ENCODE assay signal across 15 mouse cellular contexts in the genomic region with DNA sequence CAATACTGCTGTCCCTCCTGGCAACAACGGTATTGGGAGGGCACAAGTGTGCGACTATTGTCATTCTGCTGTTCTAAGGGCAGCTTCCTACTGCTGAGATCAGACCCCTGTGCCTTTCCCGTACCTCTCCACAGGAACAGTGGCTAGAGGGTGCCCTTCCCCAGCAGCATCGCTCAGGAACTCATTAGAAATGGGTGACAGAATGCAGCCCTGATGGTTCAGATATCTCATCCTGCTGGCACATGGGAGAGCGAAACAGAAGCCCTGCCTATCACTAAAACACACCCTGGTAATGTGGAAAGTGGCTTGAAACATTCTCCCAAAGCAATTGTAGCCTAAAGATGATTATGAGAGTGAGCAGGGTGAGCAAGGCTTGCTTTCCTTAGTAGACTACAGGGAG. TPM values are rescaled to one million over a fixed set of nuclear protein-coding genes. Genes with fewer than 3 reads are reported as not detected.
A peak's percentile ranks its signal among the peaks of the same experiment; 100 is the strongest.
DNase-seq lines count a peak whose midpoint lies in the region; ATAC-seq and TF ChIP-seq lines count a peak whose summit lies in the region.
"Had no signal": no experiment of that assay in that cellular context is flagged by ENCODE, and none has a peak within 500 bp of the region (broad histone marks: within the 10 kb centered on the region; RNA-seq: fewer than 3 reads in every experiment).

No protein-coding gene starts in this region.

- no peaks in the 10 kb centered on the region for H3K9me3 ChIP-seq in hindbrain, embryonic 12.5 days (replicated peaks)
- no peaks in the 10 kb centered on the region for H3K9me3 ChIP-seq in hindbrain, postnatal 0 days (ENCODE audit: low read length)
- no peaks in the 10 kb centered on the region for H3K9me3 ChIP-seq in midbrain, embryonic 12.5 days
- no peaks in the 10 kb centered on the region for H3K9me3 ChIP-seq in midbrain, embryonic 16.5 days (replicated peaks; ENCODE audit: control insufficient read depth, low read length, poor library complexity, severe bottlenecking)
- H3K9me3 ChIP-seq: embryonic facial prominence, embryonic 13.5 days had no signal

- H3K27ac ChIP-seq in gastrocnemius, adult 2 months: peak overlapping the region; percentile 84
- peak overlapping the region; percentile 40; the same call in 1 of the 2 replicates for H3K27ac ChIP-seq in hindbrain, embryonic 12.5 days
- no peak overlapping the region for H3K27ac ChIP-seq in hindbrain, postnatal 0 days
- no peak overlapping the region for H3K27ac ChIP-seq in midbrain, embryonic 12.5 days (replicated peaks)
- no peak overlapping the region for H3K27ac ChIP-seq in midbrain, embryonic 16.5 days (ENCODE audit: low read length)
- H3K27ac ChIP-seq: embryonic facial prominence, embryonic 13.5 days had no signal

- 76% methylated on average over 5 of the region's 5 CpGs for WGBS in hindbrain, embryonic 12.5 days
- WGBS in hindbrain, postnatal 0 days: 62% methylated on average over 5 of the region's 5 CpGs
- 89% methylated on average over 5 of the region's 5 CpGs for WGBS in midbrain, embryonic 12.5 days
- WGBS in midbrain, embryonic 16.5 days: 79% methylated on average over 5 of the region's 5 CpGs

- peaks cover 28% of the 10 kb centered on the region for H3K4me1 ChIP-seq in hindbrain, embryonic 12.5 days
- H3K4me1 ChIP-seq in hindbrain, postnatal 0 days (ENCODE audit: insufficient read depth, low read length): peaks cover 11% of the 10 kb centered on the region; the same call in 1 of the 2 replicates
- peaks cover 8% of the 10 kb centered on the region for H3K4me1 ChIP-seq in midbrain, embryonic 12.5 days
- H3K4me1 ChIP-seq in midbrain, embryonic 16.5 days (ENCODE audit: control insufficient read depth, insufficient read depth, low read length): peaks cover 5% of the 10 kb centered on the region; the same call in 1 of the 2 replicates

- no peak for TF ChIP-seq CTCF in gastrocnemius, adult 2 months (IDR thresholded peaks at IDR 0.05)
- TF ChIP-seq CTCF in hindbrain, postnatal 0 days (IDR thresholded peaks at IDR 0.05; ENCODE audit: low read depth): no peak

- no peaks in the 10 kb centered on the region for H3K36me3 ChIP-seq in hindbrain, embryonic 12.5 days
- no peaks in the 10 kb centered on the region for H3K36me3 ChIP-seq in hindbrain, postnatal 0 days (ENCODE audit: insufficient read depth, low read length)
- H3K36me3 ChIP-seq in midbrain, embryonic 12.5 days: no peaks in the 10 kb centered on the region
- H3K36me3 ChIP-seq in midbrain, embryonic 16.5 days (ENCODE audit: control insufficient read depth, insufficient read depth, low read length): no peaks in the 10 kb centered on the region

- intact Hi-C loops in gastrocnemius, adult 2 months (cut with DNase I): no loop called here
- intact Hi-C loops in gastrocnemius, postnatal 14 days (cut with DNase I; ENCODE audit: low total_unique reads): no loop called here

- H3K4me2 ChIP-seq in hindbrain, embryonic 12.5 days (replicated peaks): no peak overlapping the region
- no peak overlapping the region for H3K4me2 ChIP-seq in hindbrain, postnatal 0 days (ENCODE audit: low read depth, low read length)
- H3K4me2 ChIP-seq in midbrain, embryonic 12.5 days (replicated peaks): no peak overlapping the region
- no peak overlapping the region for H3K4me2 ChIP-seq in midbrain, embryonic 16.5 days (ENCODE audit: low read length)
- H3K4me2 ChIP-seq: embryonic facial prominence, embryonic 13.5 days; lung, embryonic 14.5 days had no signal

- no peak overlapping the region for H3K4me3 ChIP-seq in gastrocnemius, adult 2 months
- no peak overlapping the region for H3K4me3 ChIP-seq in hindbrain, embryonic 12.5 days
- H3K4me3 ChIP-seq in hindbrain, postnatal 0 days (ENCODE audit: low read length): no peak overlapping the region
- H3K4me3 ChIP-seq in midbrain, embryonic 12.5 days: no peak overlapping the region
- H3K4me3 ChIP-seq in midbrain, embryonic 16.5 days (ENCODE audit: low read depth, low read length): no peak overlapping the region
- H3K4me3 ChIP-seq: embryonic facial prominence, embryonic 13.5 days had no signal

- H3K27me3 ChIP-seq in hindbrain, embryonic 12.5 days: no peaks in the 10 kb centered on the region
- H3K27me3 ChIP-seq in hindbrain, postnatal 0 days (ENCODE audit: insufficient read depth, low read length): no peaks in the 10 kb centered on the region
- H3K27me3 ChIP-seq in midbrain, embryonic 12.5 days: no peaks in the 10 kb centered on the region
- no peaks in the 10 kb centered on the region for H3K27me3 ChIP-seq in midbrain, embryonic 16.5 days (ENCODE audit: control insufficient read depth, insufficient read depth, low read depth, low read length)
- H3K27me3 ChIP-seq: embryonic facial prominence, embryonic 13.5 days had no signal

- no peak for DNase-seq in gastrocnemius, adult 2 months
- no peak for DNase-seq in gastrocnemius, postnatal 14 days
- no peak for DNase-seq in hindbrain, postnatal 0 days (ENCODE audit: low spot score)
- DNase-seq in ovary, postnatal 36 days (ENCODE audit: low spot score): no peak
- DNase-seq: cerebellum, adult 18-20 months; kidney, adult 9 months; liver; lung, embryonic 14.5 days; right cerebral cortex, postnatal 14 days; thymus, postnatal 14 days had no signal

- no peak overlapping the region for H3K9ac ChIP-seq in hindbrain, embryonic 12.5 days
- no peak overlapping the region for H3K9ac ChIP-seq in hindbrain, postnatal 0 days (replicated peaks; ENCODE audit: low read length)
- 0 out of 2 replicates have a peak overlapping the region, but pooled peaks have one; percentile 28 for H3K9ac ChIP-seq in midbrain, embryonic 12.5 days (replicated peaks)
- no peak overlapping the region for H3K9ac ChIP-seq in midbrain, embryonic 16.5 days (ENCODE audit: low read depth, low read length)
- H3K9ac ChIP-seq: embryonic facial prominence, embryonic 13.5 days; lung, embryonic 14.5 days had no signal

- no peak for ATAC-seq in hindbrain, embryonic 12.5 days (ENCODE audit: low FRiP score)
- no peak for ATAC-seq in hindbrain, postnatal 0 days
- ATAC-seq in midbrain, embryonic 12.5 days (ENCODE audit: low FRiP score, low read depth): no peak
- no peak for ATAC-seq in midbrain, embryonic 16.5 days
- ATAC-seq: inflammation-experienced regulatory T-cells, adult 6 months had no signal

RNA-seq across cellular contexts. Expression of a gene that starts 15.0 kb away (rescaled TPM):
- total RNA-seq in gastrocnemius, adult 2 months (2021): 100 to 1,000 TPM; 135 to 139 TPM
- total RNA-seq in gastrocnemius, postnatal 14 days (2021): 10 to 100 TPM; 75.7 to 81.9 TPM
- 22.7 and 24.7 TPM in 2 replicates for polyA plus RNA-seq in hindbrain, embryonic 12.5 days (2016; fragmentation: Nextera tagmentation; extraction: Ambion mirVana)
- total RNA-seq in hindbrain, postnatal 0 days (2014; rRNA removed): 91.3 and 94.0 TPM in 2 replicates
- polyA plus RNA-seq in hindbrain, postnatal 0 days (2015; fragmentation: Nextera tagmentation; extraction: Ambion mirVana): 13.7 and 14.4 TPM in 2 replicates
- polyA plus RNA-seq in midbrain, embryonic 12.5 days (2016; fragmentation: Nextera tagmentation; extraction: Ambion mirVana): 22.5 and 24.1 TPM in 2 replicates
- 18.1 and 18.7 TPM in 2 replicates for polyA plus RNA-seq in midbrain, embryonic 16.5 days (2015; fragmentation: Nextera tagmentation; extraction: Ambion mirVana)

Comparison
In these comparisons a context has a peak if more than half of its experiments do, and no peak if none do; other contexts are left out.
1. H3K27ac ChIP-seq: peak in gastrocnemius, adult 2 months (single experiment) and hindbrain, embryonic 12.5 days (single experiment); none in hindbrain, postnatal 0 days (single experiment), midbrain, embryonic 12.5 days (single experiment) and midbrain, embryonic 16.5 days (single experiment).